Mouse (Mus musculus): ENCODE measurements around the gene Tm9sf3. TPM values are rescaled to one million over a fixed set of nuclear protein-coding genes. Genes with fewer than 3 reads are reported as not detected.

Tm9sf3 gene
- polyA plus RNA-seq, 1 experiment = 151 TPM

DNA sequence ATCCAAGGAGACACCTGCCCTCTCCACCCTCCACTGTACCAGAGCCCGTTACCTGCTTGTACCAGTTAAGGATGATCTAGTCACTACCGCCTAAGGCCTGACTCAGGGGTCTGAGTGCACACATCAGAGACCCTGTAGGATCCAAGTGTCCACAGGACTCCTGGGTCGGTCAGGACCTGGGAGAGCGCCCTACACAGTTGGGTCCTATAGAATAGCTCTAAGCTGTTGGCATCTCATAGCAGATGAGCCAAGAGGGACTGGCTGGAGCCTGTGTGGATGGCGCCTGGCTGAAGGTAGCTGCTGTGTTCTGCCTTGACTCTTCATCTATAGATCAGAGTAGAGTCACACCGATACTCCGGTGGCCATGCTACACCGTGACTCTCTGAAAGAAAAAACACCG is 72.1 kb downstream of the Tm9sf3 start:
- H3K4me1 ChIP-seq (ENCODE audit: control insufficient read depth, insufficient read depth, low read length) = no peaks in the 10 kb centered on the region

DNA sequence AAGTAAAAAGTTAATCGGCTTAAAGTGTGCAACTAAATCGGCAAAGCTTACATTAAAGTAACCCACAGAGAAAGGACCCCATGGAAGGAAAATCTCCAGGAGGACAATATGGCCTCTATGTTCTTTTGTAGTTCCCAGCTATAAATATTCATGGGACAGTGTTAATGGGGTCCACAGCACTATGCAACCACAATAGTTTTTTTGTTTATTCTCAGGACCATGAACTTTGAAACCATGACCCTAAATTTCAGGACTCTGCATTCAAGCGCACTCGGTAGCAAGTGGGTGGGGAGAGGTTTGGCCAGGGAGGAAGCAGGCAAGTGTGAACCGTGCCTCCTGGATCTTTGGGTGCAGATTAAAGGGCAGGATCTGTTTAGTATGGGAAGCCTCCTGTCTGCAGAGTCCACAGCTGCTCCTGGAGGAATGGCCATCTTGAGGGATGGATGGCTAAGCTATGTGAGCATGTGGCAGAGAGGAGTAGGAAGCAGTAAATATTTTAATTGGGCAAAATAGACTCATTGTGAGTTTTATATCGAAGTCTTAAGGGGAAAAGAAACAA is 72.8 kb downstream of the Tm9sf3 start:
- H3K4me3 ChIP-seq (ENCODE audit: insufficient read depth, low read length) = no peak overlapping the region
- no peak overlapping the region for H3K27ac ChIP-seq (ENCODE audit: insufficient read depth, low read depth, low read length)
- TF ChIP-seq POLR2A (IDR thresholded peaks at IDR 0.05; ENCODE audit: borderline replicate concordance, low read depth, low read length) (no peak), CTCF (IDR thresholded peaks at IDR 0.05; ENCODE audit: low read depth, low read length) (no peak)

More for the DNA sequence above, 72.1 kb downstream of the Tm9sf3 start:
- no peak overlapping the region for H3K4me3 ChIP-seq (ENCODE audit: insufficient read depth, low read length)
- H3K27ac ChIP-seq (ENCODE audit: insufficient read depth, low read depth, low read length) = no peak overlapping the region
- no peak for TF ChIP-seq POLR2A (IDR thresholded peaks at IDR 0.05; ENCODE audit: borderline replicate concordance, low read depth, low read length)
- no peak for TF ChIP-seq CTCF (IDR thresholded peaks at IDR 0.05; ENCODE audit: low read depth, low read length)

DNA sequence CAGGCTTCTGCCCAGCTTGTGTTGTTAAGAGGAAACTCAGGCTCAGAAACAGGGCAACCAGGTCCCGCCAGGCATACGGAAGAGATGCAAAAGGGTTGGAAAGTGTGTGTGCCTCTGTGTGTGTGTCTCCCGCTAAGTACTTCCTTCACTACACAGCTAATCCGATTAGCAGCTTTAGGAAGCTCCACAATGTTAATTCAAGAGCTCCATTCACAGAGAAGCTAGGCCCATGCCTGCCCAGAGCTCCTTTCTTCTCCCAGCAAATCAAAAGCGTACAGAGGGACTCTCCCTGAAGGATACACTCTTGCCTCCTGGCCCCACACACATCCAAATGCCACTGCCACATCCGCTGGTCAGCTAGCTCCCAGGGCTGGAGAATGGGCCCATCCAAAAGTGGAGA is 86.5 kb downstream of the Tm9sf3 start:
- Histone ChIP-seq H3K4me3 (ENCODE audit: insufficient read depth, low read length) (no peak overlapping the region), H3K4me1 (ENCODE audit: control insufficient read depth, insufficient read depth, low read length) (peaks cover 5% of the 10 kb centered on the region), H3K27ac (ENCODE audit: insufficient read depth, low read depth, low read length) (no peak overlapping the region)
- TF ChIP-seq CTCF (IDR thresholded peaks at IDR 0.05; ENCODE audit: low read depth, low read length) = no peak
- TF ChIP-seq POLR2A (IDR thresholded peaks at IDR 0.05; ENCODE audit: borderline replicate concordance, low read depth, low read length) = no peak

More for the DNA sequence above, 72.8 kb downstream of the Tm9sf3 start:
- H3K4me1 ChIP-seq (ENCODE audit: control insufficient read depth, insufficient read depth, low read length) = no peaks in the 10 kb centered on the region

GRCm38 (mm10) chr19:41176881-41177280 is 86.9 kb downstream of the Tm9sf3 start:
- peaks cover 5% of the 10 kb centered on the region for H3K4me1 ChIP-seq (ENCODE audit: control insufficient read depth, insufficient read depth, low read length)
- TF ChIP-seq POLR2A (IDR thresholded peaks at IDR 0.05; ENCODE audit: borderline replicate concordance, low read depth, low read length) = no peak
- H3K4me3 ChIP-seq (ENCODE audit: insufficient read depth, low read length) = no peak overlapping the region
- no peak overlapping the region for H3K27ac ChIP-seq (ENCODE audit: insufficient read depth, low read depth, low read length)

DNA sequence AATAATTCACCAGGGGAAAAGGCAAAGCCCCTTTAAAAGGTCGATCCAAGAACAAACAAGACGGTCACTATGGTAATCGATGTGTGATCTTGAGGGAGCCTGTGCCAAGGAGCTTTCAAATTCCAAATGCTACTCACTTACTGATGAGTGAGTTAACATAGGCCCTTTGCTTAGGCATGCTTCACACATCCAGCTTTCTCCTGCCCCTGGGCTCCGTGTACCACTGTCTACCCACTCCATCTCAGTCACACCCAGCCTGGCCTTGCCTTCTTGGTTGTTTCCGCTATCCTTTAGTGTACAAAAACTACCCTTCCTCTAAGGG is 97.9 kb downstream of the Tm9sf3 start:
- H3K4me1 ChIP-seq (ENCODE audit: control insufficient read depth, insufficient read depth, low read length) = no peaks in the 10 kb centered on the region
- no peak overlapping the region for H3K4me3 ChIP-seq (ENCODE audit: insufficient read depth, low read length)
- no peak for TF ChIP-seq CTCF (IDR thresholded peaks at IDR 0.05; ENCODE audit: low read depth, low read length)
- no peak for TF ChIP-seq POLR2A (IDR thresholded peaks at IDR 0.05; ENCODE audit: borderline replicate concordance, low read depth, low read length)
- H3K27ac ChIP-seq (ENCODE audit: insufficient read depth, low read depth, low read length) = no peak overlapping the region

- H3K4me1 ChIP-seq (ENCODE audit: control insufficient read depth, insufficient read depth, low read length) = no peaks in the 10 kb centered on the region
- TF ChIP-seq POLR2A (IDR thresholded peaks at IDR 0.05; ENCODE audit: borderline replicate concordance, low read depth, low read length) (no peak), CTCF (IDR thresholded peaks at IDR 0.05; ENCODE audit: low read depth, low read length) (no peak)
- no peak overlapping the region for H3K4me3 ChIP-seq (ENCODE audit: insufficient read depth, low read length)
- no peak overlapping the region for H3K27ac ChIP-seq (ENCODE audit: insufficient read depth, low read depth, low read length)
These were observed 98.5 kb downstream of the Tm9sf3 start for GRCm38 (mm10) chr19:41165144-41165913.

DNA sequence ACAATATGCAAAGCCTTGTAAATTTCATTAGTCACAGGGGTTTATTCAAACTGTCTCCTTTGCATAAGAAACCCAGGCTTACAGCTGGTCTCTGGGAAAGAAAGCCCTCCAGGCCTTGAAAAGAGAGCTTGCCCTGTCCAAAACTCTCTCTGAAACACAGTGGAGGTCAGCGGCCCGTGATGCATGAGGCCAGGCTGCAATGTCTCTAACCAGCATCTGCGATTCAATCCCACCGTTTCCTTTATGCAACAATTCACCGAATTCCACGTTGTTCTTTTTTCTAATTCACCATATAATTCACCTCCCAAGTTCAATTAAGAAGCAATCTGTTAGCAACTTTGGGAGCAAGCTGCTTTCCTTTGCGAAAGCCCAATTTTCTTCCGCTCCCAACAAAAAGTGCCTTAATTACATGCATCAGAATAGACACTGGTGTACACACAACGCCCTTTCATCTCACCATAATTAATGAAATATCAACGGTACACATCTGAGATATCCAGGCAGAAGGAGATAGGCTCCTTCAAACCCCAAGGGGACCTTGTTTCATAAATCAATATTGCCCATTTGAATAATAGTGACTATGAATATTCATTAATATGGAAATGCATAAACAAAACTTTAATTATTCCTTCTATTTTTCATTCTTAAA is 99.2 kb downstream of the Tm9sf3 start:
- no peak overlapping the region for H3K4me3 ChIP-seq (ENCODE audit: insufficient read depth, low read length)
- no peaks in the 10 kb centered on the region for H3K4me1 ChIP-seq (ENCODE audit: control insufficient read depth, insufficient read depth, low read length)
- no peak for TF ChIP-seq CTCF (IDR thresholded peaks at IDR 0.05; ENCODE audit: low read depth, low read length)
- no peak for TF ChIP-seq POLR2A (IDR thresholded peaks at IDR 0.05; ENCODE audit: borderline replicate concordance, low read depth, low read length)
- no peak overlapping the region for H3K27ac ChIP-seq (ENCODE audit: insufficient read depth, low read depth, low read length)

Other genes starting within 250 kb of the Tm9sf3 start
- not detected in 2 replicates for gene Dntt, start 234.7 kb downstream of the Tm9sf3 start, polyA plus RNA-seq (2012; ENCODE audit: insufficient read depth, insufficient read length, missing spikeins)
- gene Opalin, start 186.9 kb downstream of the Tm9sf3 start, polyA plus RNA-seq (2012; ENCODE audit: insufficient read depth, insufficient read length, missing spikeins) = not detected in 2 replicates
- gene Tll2, start 57.2 kb downstream of the Tm9sf3 start, polyA plus RNA-seq (2012; ENCODE audit: insufficient read depth, insufficient read length, missing spikeins) = not detected in 2 replicates
- 312 and 343 TPM in 2 replicates for gene Pik3ap1, start 121.1 kb upstream of the Tm9sf3 start, polyA plus RNA-seq (2012; ENCODE audit: insufficient read depth, insufficient read length, missing spikeins)
- 8.9 and 9.3 TPM in 2 replicates for gene Lcor, start 218.6 kb upstream of the Tm9sf3 start, polyA plus RNA-seq (2012; ENCODE audit: insufficient read depth, insufficient read length, missing spikeins)